Mouse (Mus musculus): ENCODE measurements around the gene Zfp553.

DNA sequence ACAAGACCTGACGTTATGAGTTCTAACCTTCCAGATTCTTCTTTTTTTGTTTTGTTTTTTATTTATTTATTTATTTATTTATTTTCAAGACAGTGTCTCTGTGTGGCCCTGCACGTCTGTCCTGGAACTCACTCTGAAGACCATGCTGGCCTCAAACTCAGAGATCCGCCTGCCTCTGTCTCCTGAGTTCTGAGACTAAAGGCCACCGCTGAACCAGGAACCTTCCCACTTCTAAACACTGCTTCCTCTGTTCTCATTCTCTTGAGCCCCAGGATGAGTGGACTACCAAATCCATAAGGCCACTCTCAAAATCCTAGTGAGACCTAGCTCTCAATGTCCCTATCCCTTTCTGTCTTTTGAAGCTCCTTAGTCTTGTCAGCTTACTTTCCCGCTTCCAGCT lies 23.0 kb upstream of the Zfp553 start:
- TF ChIP-seq POLR2A (IDR thresholded peaks at IDR 0.05; ENCODE audit: borderline replicate concordance, low read depth, low read length), result no peak
- TF ChIP-seq CTCF (IDR thresholded peaks at IDR 0.05; ENCODE audit: low read depth, low read length), result no peak

Measured in bone marrow macrophage, adult 2 months (primary cell).